Mouse (Mus musculus) liver, adult 2 months (tissue): ENCODE measurements around the gene Atad1. TPM values are rescaled to one million over a fixed set of nuclear protein-coding genes. Genes with fewer than 3 reads are reported as not detected.
"Not testable (repeated sequence)": the region's sequence is repeated elsewhere in the genome, so short reads cannot be mapped to it uniquely, and the experiment has no call there.

Experiments
- DNase-seq: peaks from one replicate; pipeline ENCODE4 v3.0.0-alpha.2; 2011; ENCODE audit warnings: low read depth, low spot score; ENCODE audit errors: extremely low read depth
- H3K27ac ChIP-seq: fragments of 200-500 bp; replicated peaks from 2 replicates; pipeline ENCODE4 v1.5.1; 2012; ENCODE audit warnings: low read depth, mild to moderate bottlenecking, control low read depth, inconsistent platforms, low read length; ENCODE audit not compliant: insufficient read depth
- H3K27me3 ChIP-seq: fragments of 200-500 bp; 2 replicates; pipeline ENCODE4 v1.6.1; 2012; ENCODE audit warnings: mild to moderate bottlenecking, moderate library complexity, low read length, inconsistent platforms; ENCODE audit not compliant: control insufficient read depth, insufficient read depth
- H3K36me3 ChIP-seq: fragments of 200-500 bp; 2 replicates; pipeline ENCODE4 v1.6.1; 2012; ENCODE audit warnings: low read length, inconsistent platforms; ENCODE audit not compliant: control insufficient read depth, insufficient read depth
- H3K4me1 ChIP-seq: fragments of 200-500 bp; 2 replicates; pipeline ENCODE4 v1.6.1; 2011; ENCODE audit warnings: low read length; ENCODE audit not compliant: control insufficient read depth, insufficient read depth
- H3K4me3 ChIP-seq: fragments of 200-500 bp; 2 replicates; pipeline ENCODE4 v1.5.1; 2011; ENCODE audit warnings: low read depth, mild to moderate bottlenecking, control low read depth, low read length, moderate library complexity; ENCODE audit not compliant: insufficient read depth
- H3K79me2 ChIP-seq: fragments of 200-500 bp; 2 replicates; pipeline ENCODE4 v1.6.1; 2012; ENCODE audit warnings: inconsistent platforms, mild to moderate bottlenecking, low read length, moderate library complexity; ENCODE audit not compliant: control insufficient read depth, insufficient read depth
- H3K9ac ChIP-seq: fragments of 200-500 bp; 2 replicates; pipeline ENCODE4 v1.6.1; 2012; ENCODE audit warnings: low read depth, mild to moderate bottlenecking, control low read depth, inconsistent platforms, low read length
- CTCF ChIP-seq: fragments of 200-500 bp; IDR thresholded peaks from 2 replicates; pipeline ENCODE4 v1.5.1; 2011; ENCODE audit warnings: low read depth, low read length, control low read depth
- POLR2A ChIP-seq: fragments of 200-500 bp; IDR thresholded peaks from 2 replicates; pipeline ENCODE4 v1.6.1; 2011; ENCODE audit warnings: low read length, control low read depth; ENCODE audit not compliant: insufficient read depth; ENCODE audit errors: extremely low read depth
- WGBS: fragments of 180-500 bp; shearing (Covaris S2); methylation state at CpG from one replicate; pipeline ENCODE4 v1.1.7; 2018; 5-methylcytosine and 5-hydroxymethylcytosine counted together
- polyA plus RNA-seq: library from polyadenylated mRNA; depleted of rRNA; stranded (reverse); fragments of >200 nt; gene quantifications from 2 replicates; pipeline ENCODE4 v1.2.3, GENCODE M21; 2012; rRNA removed
- total RNA-seq: library from RNA; depleted of rRNA; stranded (reverse); fragments of >200 nt; gene quantifications from 2 replicates; pipeline ENCODE4 v1.2.3, GENCODE M21; 2014; rRNA removed

The Atad1 gene
- total RNA-seq: 43.6 and 51.2 TPM in 2 replicates
- 7.1 and 9.0 TPM in 2 replicates for polyA plus RNA-seq

GRCm38 (mm10) chr19:32739686-32740085 lies at the start of gene Atad1:
Gene Atad1, minus strand, starts transcription at chr19:32739786.
- Histone ChIP-seq H3K79me2 (no peaks in the 10 kb centered on the region), H3K9ac (no peak within 1 kb of the TSS), H3K4me1 (no peaks in the 10 kb centered on the region), H3K36me3 (no peaks in the 10 kb centered on the region), H3K27me3 (no peaks in the 10 kb centered on the region), H3K4me3 (no peak within 1 kb of the TSS), H3K27ac (no peak within 1 kb of the TSS)
- no peak for DNase-seq
- TF ChIP-seq CTCF (no peak), POLR2A (no peak)
- 95% methylated on average over 4 of the region's 4 CpGs for WGBS

GRCm38 (mm10) chr19:32788016-32788415 lies 48.4 kb upstream of the Atad1 start:
- H3K36me3 ChIP-seq, H3K27ac ChIP-seq, H3K27me3 ChIP-seq, DNase-seq, H3K9ac ChIP-seq, H3K4me3 ChIP-seq: not testable (repeated sequence)
- 83% methylated on average over 3 of the region's 3 CpGs for WGBS
- Histone ChIP-seq H3K4me1 (peaks cover 26% of the 10 kb centered on the region), H3K79me2 (peaks cover 38% of the 10 kb centered on the region)

- Histone ChIP-seq H3K4me1 (peaks cover 24% of the 10 kb centered on the region), H3K79me2 (peaks cover 43% of the 10 kb centered on the region)
- 44% methylated on average over 4 of the region's 4 CpGs for WGBS
- DNase-seq, H3K27ac ChIP-seq, H3K4me3 ChIP-seq, H3K27me3 ChIP-seq, H3K9ac ChIP-seq, H3K36me3 ChIP-seq: not testable (repeated sequence)
Measured at GRCm38 (mm10) chr19:32787388-32787787, 47.8 kb upstream of the Atad1 start.

GRCm38 (mm10) chr19:32781305-32782071 lies 41.9 kb upstream of the Atad1 start:
- WGBS: 91% methylated on average over 5 of the region's 5 CpGs
- TF ChIP-seq POLR2A: no peak
- H3K4me1 ChIP-seq: peaks cover 4% of the 10 kb centered on the region

GRCm38 (mm10) chr19:32779131-32779530 lies 39.5 kb upstream of the Atad1 start:
- WGBS: 74% methylated on average over 3 of the region's 3 CpGs
- H3K79me2 ChIP-seq: peaks cover 24% of the 10 kb centered on the region
- no peak overlapping the region for H3K9ac ChIP-seq
- no peak overlapping the region for H3K4me3 ChIP-seq
- no peak for DNase-seq
- H3K27ac ChIP-seq: no peak overlapping the region
- TF ChIP-seq POLR2A: no peak
- no peak for TF ChIP-seq CTCF
- peaks cover 9% of the 10 kb centered on the region; the same call in 1 of the 2 replicates for H3K36me3 ChIP-seq
- peaks cover 2% of the 10 kb centered on the region for H3K4me1 ChIP-seq
- no peaks in the 10 kb centered on the region for H3K27me3 ChIP-seq

More at GRCm38 (mm10) chr19:32781305-32782071, 41.9 kb upstream of the Atad1 start:
- Histone ChIP-seq H3K9ac (no peak overlapping the region), H3K79me2 (peaks cover 28% of the 10 kb centered on the region), H3K27me3 (no peaks in the 10 kb centered on the region), H3K36me3 (peaks cover 4% of the 10 kb centered on the region; the same call in 1 of the 2 replicates), H3K27ac (no peak overlapping the region), H3K4me3 (no peak overlapping the region)
- DNase-seq: no peak

- WGBS: 24% methylated on average over 2 of the region's 2 CpGs
- peaks cover 3% of the 10 kb centered on the region for H3K4me1 ChIP-seq
Measured at GRCm38 (mm10) chr19:32778411-32778810, 38.8 kb upstream of the Atad1 start.

More at GRCm38 (mm10) chr19:32778411-32778810, 38.8 kb upstream of the Atad1 start:
- no peak for DNase-seq
- TF ChIP-seq CTCF (no peak), POLR2A (no peak)
- Histone ChIP-seq H3K27ac (no peak overlapping the region), H3K27me3 (no peaks in the 10 kb centered on the region), H3K79me2 (peaks cover 24% of the 10 kb centered on the region), H3K9ac (no peak overlapping the region), H3K36me3 (peaks cover 8% of the 10 kb centered on the region; the same call in 1 of the 2 replicates), H3K4me3 (no peak overlapping the region)
